Mouse (Mus musculus) heart, adult 2 months (tissue): ENCODE measurements around the gene Nsmce4a.

ENCODE experiments used
- CTCF ChIP-seq: fragments of 200-600 bp; IDR thresholded peaks from 2 replicates; pipeline ENCODE4 v1.8.1; 2022; ENCODE audit warnings: antibody characterized with exemption, mild to moderate bottlenecking, moderate library complexity
- EP300 ChIP-seq: fragments of 200-500 bp; IDR thresholded peaks from 2 replicates; pipeline ENCODE4 v1.6.1; 2011; ENCODE audit warnings: low read depth, low read length, control low read depth; ENCODE audit not compliant: insufficient read depth
- POLR2A ChIP-seq: fragments of 200-500 bp; IDR thresholded peaks from 2 replicates; pipeline ENCODE4 v1.6.1; 2011; ENCODE audit warnings: mild to moderate bottlenecking, low read depth, low read length, control low read depth; ENCODE audit not compliant: insufficient read depth

GRCm38 (mm10) chr7:130545893-130546292 lies 27.0 kb downstream of the Nsmce4a start:
- TF ChIP-seq CTCF (no peak), POLR2A (no peak), EP300 (no peak)
